Mouse (Mus musculus) activated CD4-positive, CD25-positive, alpha-beta regulatory T cell, adult 4 months (primary cell): Measurements from ENCODE around the gene Gm3248. TPM values are rescaled to one million over a fixed set of nuclear protein-coding genes. Genes with fewer than 3 reads are reported as not detected.
"Not testable (repeated sequence)": the region's sequence is repeated elsewhere in the genome, so short reads cannot be mapped to it uniquely, and the experiment has no call there.

Experiments
- ATAC-seq: one replicate; pipeline ENCODE4 v1.8.0; 2017
- polyA plus RNA-seq, 2 experiments: library from polyadenylated mRNA; unstranded; fragments of 100-300 nt; shearing (Covaris generic); gene quantifications; one replicate each; pipeline ENCODE4 v1.2.1; 2017

The Gm3248 gene
- polyA plus RNA-seq, result 1 to 10 TPM; 1.7 to 2.9 TPM

DNA sequence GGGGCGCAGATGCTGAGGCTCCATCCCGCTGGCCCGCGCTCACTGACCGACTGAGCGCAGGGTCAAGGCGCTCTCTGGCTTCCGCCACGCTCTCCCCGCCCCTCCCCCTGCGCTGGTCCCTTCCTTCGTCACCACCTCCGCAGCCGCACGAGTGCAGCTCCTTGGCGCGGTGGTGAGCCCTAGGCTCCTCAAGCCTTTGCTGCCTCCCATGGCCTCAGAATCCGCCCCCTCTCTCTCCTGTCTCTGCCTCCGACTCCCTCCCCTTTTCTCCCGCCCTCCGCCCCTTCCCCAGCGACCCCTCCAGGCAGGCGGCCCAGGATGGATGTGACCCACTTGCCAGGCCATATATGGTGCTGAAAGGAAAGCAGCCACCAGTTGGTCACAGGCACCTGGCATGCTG is at the start of gene Gm3248:
TSS of gene Gm3248 (minus strand) at position 111 of the 400 bp plus-strand sequence.
- not testable (repeated sequence) for ATAC-seq

DNA sequence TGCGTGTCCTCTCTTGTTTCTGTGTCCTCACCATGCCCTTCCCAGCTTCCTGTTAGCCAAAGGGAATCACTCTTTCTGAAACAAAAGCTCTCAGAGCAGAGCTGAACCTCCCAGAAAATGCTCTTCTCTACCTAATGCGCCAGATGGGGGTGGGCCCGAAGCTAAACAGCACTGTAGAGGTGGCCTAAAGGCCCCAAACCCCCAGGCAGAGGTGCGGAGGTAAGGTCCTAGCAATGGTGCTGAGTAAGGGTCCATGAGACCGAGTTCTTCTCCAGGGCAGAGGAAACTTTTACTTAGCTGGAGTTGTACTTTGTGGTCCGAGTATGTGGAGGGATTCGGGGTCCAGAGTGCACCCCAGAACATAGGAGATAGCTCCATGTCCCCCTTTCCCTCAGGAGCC is 25.6 kb upstream of the Gm3248 start:
- ATAC-seq, result not testable (repeated sequence)

DNA sequence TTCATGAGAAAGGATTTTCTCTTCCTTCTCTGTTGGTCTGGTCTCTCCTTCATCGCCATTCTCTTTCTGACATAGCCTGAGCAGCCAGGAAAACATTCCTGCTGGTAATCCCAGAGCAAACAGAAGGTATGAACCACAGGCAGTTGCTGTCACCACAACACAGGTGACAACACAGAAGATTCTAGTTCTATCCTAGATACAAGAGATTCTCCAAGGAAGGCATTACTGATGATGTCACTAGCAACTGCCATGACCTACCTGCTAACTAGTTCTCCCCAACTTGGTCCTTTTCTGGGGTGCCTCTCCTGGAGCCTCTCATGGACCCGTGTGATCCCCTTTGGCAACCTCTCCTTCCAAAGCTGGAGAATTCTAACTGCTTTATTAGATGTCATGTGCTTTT is 17.5 kb upstream of the Gm3248 start, which contains the start of gene Gm3453:
TSS of gene Gm3453 (minus strand) at position 101 of the 400 bp plus-strand sequence.
- ATAC-seq, result not testable (repeated sequence)

DNA sequence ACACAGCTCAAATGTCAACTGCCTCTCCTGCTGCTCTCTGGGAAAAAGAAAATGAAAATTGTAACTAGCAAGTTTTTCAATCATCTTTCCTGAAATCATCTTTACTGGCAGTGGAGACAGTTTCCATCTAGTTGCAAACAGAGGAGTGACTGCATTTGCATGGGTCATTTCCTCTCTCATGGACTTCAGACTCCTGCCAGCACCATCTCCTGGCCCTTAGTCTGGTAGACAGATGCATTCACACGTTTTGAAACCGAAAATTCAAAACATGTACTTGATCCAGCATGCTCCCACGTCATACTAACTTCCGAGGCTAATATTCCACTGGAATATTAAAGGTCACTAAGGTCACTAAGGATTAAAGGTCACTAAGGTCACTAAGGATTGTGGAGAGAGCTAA is 896 bp upstream of the Gm3248 start:
- ATAC-seq, result not testable (repeated sequence)

DNA sequence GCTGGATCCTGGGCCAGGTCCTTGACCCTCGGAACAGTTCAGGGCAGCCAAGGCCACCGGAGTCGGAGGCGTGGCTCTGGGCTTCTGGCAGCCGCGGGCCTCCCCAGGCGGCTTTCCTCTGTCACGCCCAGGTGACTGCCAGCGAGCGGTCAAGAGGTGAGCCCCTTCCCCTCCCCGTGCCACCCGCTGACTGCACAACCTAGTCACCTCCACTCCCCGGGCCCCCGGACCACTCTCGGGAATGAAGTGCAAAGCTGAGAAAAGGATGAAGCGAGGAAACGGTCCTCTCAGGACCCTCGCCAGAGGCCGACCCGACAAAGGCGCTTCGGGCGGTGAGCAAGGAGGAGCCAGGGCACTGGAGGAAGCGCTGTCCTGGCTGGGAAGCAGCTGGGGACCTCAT is 443 bp downstream of the Gm3248 start:
- not testable (repeated sequence) for ATAC-seq

DNA sequence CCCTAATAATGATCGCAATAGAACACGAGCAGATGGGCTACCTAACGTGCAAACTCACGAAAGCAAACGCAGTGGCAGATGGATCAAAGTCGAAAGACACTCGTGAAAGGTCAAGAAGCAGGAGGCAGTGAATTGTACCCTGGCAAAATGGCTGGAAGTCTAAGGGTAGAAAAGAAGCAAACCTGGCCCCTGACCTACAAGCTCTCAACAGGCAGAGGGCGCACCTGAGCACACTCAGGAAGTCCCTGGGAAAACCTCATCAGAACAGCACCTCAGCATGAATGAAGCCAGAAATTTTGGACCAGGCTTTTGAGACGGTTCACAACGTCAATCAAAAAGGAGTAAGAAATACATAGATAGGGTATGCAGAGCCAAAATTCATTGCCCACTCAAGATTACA is 1.1 kb downstream of the Gm3248 start:
- not testable (repeated sequence) for ATAC-seq

DNA sequence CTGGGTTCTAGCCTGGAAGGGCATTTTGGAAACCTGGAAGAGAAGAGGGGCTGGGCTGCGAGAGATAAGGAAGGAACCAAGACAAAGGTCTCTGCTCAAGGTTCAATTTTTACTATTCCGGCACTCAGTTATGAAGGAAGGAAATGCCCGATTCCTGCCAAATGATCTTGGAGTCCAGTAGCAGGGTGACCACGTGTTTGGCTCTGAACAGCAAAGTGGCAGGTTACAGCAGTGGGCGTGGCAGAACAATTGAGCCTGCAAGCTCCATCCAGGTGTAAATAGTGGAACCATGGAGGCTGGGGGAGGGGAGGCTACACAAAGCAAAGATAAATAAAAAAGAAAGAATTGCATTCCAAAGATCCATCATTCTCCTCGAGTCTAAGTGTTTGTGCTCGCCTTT is 38.3 kb downstream of the Gm3248 start:
- ATAC-seq, result not testable (repeated sequence)

DNA sequence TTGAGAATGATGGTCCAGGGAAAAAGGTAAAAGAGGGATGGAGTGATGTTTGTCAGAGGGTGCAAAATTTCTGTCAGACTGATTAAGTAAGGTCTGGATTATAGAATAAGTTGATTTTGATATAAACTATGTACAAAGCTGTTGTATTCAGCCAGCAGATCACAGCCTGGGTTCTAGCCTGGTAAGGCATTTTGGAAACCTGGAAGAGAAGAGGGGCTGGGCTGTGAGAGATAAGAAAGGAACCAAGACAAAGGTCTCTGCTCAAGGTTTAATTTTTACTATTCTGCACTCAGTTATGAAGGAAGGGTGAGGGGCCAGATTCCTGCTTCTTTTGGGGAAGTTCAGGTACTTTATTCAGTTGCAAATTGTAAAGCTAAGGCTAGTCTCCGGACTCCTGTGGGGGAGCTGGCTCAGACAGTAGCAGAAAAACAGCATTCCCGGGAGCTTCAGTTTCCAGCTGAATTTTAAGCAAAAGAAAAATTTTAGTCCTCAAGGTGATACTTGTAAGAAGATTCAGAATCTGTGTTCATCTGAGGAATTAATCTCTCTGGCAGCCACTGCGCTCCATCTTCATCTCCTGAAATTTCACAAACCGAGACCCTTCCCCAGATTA is 43.1 kb downstream of the Gm3248 start:
- ATAC-seq, result not testable (repeated sequence)

DNA sequence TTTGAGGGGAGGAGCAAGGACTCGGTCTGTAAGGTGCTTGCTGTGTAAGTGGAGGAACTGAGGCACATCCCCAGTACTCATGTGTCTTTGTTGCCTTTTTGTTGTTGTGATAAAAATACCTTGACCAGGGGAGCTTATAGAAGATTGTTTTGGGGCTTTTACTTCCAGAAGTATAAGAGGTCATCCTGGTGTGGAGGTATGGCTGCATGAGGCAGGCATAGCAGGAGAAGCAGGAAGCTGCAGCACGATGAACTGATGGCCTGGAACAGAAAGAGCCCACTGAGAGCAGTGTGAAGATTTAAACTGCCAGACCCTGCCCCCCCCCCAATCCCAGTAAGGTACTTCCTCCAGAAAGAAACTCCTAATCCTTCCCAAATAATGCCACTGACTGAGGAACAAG is 47.8 kb downstream of the Gm3248 start:
- ATAC-seq, result not testable (repeated sequence)

Other genes starting within 250 kb of the Gm3248 start
- 1 to 10 TPM in 1 of 2 experiments, not detected in 1; 8.7 TPM for gene Gm3373, start 220.2 kb downstream of the Gm3248 start, polyA plus RNA-seq
- 1 to 10 TPM; 4.6 to 5.9 TPM for gene Gm3383, start 153.8 kb downstream of the Gm3248 start, polyA plus RNA-seq
- gene Gm3424, start 131.4 kb downstream of the Gm3248 start, polyA plus RNA-seq, result not detected
- 1 to 10 TPM in 1 of 2 experiments, under 1 TPM in 1; 0.46 to 1.3 TPM for gene Gm8237, start 81.4 kb downstream of the Gm3248 start, polyA plus RNA-seq
- gene Gm3453, start 17.4 kb upstream of the Gm3248 start, polyA plus RNA-seq, result not detected
- not detected for gene Gm6337, start 96.5 kb upstream of the Gm3248 start, polyA plus RNA-seq
- gene Gm8206, start 132.2 kb upstream of the Gm3248 start, polyA plus RNA-seq, result 1 to 10 TPM; 1.4 to 3.2 TPM
- gene Gm3468, start 146.9 kb upstream of the Gm3248 start, polyA plus RNA-seq, result 10 to 100 TPM in 1 of 2 experiments, 1 to 10 TPM in 1; 8.8 to 10.0 TPM
- not detected for gene Gm3476, start 164.1 kb upstream of the Gm3248 start, polyA plus RNA-seq